Mouse (Mus musculus) ES-Bruce4 (cell line): ENCODE measurements around the gene Hprt.
"Not testable (repeated sequence)": the region's sequence is repeated elsewhere in the genome, so short reads cannot be mapped to it uniquely, and the experiment has no call there.

ENCODE experiments used
- CTCF ChIP-seq: IDR thresholded peaks from one replicate; pipeline ENCODE4 v1.8.1; 2011; ENCODE audit warnings: low read depth, low read length
- EP300 ChIP-seq: IDR thresholded peaks from 2 replicates; pipeline ENCODE4 v1.6.1; 2011; ENCODE audit warnings: low read depth, low read length; ENCODE audit not compliant: insufficient read depth

- TF ChIP-seq CTCF, EP300: not testable (repeated sequence)
Observed at GRCm38 (mm10) chrX:53024268-53024667, 36.3 kb downstream of the Hprt start.
